Mouse (Mus musculus) cerebellum, adult 9-10 months (tissue): ENCODE results near the gene Ugt1a5.
A peak's percentile ranks its signal among the peaks of the same experiment; 100 is the strongest.
"Not testable (repeated sequence)": the region's sequence is repeated elsewhere in the genome, so short reads cannot be mapped to it uniquely, and the experiment has no call there.

ENCODE experiments used
- DNase-seq: peaks from one replicate; pipeline ENCODE4 v3.0.0; 2022

Ugt1a5 gene

DNA sequence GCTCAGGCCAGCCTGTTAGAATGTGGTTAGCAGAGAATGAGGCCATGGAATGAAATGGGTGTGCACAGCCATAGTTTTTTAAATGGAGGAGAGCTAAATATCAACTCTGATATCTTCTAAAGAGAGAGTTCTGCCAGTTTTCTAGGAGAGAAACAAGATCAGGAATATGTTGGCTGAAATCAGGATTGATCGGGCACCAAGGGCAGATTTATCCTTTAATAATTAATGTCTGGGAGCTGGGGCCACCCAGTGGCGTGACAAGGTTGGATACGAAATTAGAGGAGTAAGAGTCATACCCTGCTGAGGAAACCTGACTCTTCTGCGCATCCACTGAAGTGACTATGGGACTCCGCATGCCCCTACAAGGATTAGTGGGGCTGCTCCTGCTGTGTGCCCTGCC is at the start of gene Ugt1a5:
Ugt1a5 (plus strand) TSS at position 302 of the 400 bp plus-strand sequence.
- DNase-seq: no peak

DNA sequence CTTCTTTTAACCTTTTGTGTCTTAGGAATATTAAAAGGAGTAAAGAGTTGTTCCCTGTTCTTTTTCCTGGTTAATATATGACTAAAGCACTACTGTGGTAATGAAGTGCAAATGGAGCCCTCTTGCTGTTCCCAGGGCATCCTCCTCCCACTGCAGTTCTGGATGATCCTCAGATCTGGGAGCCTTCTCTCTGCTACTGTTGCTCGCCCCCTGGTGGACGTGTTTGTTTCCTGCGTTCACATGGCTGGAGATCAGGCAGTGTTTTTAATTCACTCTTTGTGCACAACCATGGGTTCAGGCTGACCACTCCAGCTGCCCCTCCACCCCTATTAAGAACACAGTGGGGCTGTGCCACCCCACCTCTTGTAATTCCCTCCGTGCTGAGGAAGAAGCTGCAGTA is 45.3 kb upstream of the Ugt1a5 start:
- not testable (repeated sequence) for DNase-seq

DNA sequence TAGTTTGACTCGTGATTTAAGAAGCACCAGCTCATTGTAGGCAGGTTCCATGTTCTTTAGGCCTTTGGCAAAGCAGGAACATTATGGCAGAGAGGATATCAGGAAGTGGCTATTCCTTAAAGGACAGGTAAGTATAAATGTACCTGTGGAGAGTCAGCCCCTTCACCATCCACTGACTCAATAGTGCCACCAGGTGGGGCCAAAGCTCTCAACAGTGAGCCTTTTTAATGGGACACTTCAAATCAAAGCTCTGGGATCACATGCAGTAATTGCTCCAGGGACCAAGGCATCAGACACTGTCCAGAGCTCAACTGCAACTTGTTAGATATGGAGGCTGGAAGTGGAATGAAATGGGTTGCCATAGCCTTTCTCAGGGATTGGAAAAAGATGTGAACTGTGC is 44.3 kb upstream of the Ugt1a5 start:
- not testable (repeated sequence) for DNase-seq

DNA sequence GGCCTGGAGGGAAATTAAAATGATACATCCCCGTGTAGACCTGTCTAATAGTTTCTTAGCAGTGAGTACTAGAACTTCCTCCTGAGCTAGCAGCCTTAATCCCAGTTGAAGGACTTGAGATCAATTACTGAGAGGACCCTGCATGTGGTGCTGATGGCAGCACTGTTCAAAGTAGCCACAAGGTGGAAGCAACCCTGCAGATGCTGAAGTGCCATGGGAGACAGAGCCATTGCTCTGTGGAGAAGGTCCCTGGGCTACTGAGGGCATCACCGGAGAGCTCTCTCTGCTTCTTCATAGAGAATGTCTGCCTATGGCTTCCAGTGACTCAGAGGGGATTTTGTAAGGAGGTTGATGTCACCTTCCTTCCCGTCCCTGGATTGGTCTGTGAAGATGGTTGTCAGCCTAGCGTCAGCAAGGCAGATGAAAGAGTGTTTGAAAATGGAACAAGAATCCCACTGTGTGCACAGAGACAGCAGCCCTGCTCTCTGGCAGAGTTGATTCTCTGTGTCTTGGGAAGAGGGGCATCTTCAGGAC is 39.9 kb upstream of the Ugt1a5 start:
- not testable (repeated sequence) for DNase-seq

DNA sequence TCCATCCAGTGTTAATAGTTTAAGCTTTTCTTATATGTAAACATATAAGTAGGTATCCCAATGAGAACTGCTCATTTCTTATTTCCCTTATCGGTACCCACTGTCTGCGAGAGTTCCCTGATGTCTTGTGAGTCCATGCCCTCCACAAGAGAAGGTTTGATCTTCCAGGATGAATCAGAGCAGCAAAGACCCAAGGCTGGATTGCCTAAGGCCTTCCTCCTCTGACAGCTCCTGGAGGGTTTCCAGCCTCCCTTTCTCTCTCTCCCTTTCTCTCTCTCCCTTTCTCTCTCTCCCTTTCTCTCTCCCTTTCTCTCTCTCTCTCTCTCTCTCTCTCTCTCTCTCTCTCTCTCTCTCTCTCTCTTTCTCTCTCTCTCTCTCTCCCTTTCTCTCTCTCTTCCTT is 36.7 kb upstream of the Ugt1a5 start:
- DNase-seq: not testable (repeated sequence)

DNA sequence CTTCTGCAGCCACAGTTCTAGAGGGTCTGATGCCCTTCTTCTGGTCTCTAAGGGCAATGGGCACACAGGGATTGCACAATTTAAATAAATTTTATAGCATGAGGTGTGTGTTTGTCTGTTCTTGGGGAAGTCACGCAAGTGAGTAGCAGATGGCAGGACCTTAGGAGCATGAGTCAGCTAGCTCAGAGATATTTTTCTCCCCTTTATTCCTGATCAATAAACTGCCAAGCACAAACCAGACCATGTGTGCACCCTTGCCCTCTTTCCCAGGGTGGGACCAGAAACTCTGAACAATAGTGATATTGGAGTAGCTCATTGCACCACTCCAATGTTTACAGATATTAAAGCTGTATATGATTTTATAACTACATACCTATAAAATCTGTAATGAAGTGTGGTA is 35.6 kb upstream of the Ugt1a5 start:
- DNase-seq: not testable (repeated sequence)

DNA sequence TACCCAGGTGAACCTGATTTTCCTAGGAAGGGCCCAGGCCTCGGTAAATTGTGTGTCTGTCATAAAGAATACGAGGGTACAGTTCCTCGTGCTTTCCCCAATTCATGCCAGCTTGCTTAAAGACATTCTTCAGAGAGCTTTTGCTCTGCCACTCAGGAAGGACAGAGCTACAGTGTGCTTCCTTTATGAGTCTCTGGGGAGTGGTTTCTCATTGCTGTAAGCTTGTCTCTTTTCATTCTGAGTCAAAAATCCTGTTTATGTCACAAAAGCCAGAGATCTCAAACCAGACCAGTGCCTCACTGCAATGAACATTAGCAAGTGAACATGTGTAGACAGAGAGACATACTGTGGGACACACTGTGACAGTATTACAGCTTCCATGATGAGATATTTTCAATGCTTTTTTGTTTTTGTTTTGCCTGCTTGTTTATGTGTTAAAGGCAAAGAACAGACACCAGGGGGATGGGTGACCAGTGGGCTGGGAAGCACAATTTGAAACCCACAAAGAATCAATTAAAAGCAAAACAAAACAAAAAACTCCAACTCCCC is 31.8 kb upstream of the Ugt1a5 start:
- no peak for DNase-seq

DNA sequence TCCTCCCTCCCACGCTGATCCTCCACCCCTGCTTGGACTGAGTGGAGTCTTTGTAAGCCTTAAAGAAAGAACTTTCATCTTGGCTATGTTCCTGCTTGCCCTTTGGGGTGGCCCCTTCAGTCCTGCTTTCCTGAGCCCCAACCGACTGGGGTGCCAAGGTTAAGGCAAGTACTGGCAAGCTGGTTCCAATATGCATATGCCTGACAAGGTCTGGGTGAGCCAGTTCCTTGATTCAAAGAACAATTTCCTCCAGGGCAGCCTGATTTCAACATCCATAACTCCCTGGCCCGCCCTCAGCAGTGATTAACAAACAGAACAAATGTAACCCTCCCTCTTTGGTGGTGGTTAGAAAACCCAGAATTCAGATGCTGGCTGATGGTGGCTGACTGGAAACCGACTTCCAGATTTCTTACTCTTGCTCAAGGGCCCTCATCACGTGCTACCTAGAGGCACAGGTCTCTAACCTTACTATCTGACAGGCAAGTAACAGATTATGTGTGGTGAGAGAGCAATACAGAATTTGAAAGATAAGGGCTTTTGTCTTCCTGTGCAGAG is 31.3 kb upstream of the Ugt1a5 start, which contains the start of gene Ugt1a6a:
Ugt1a6a (plus strand) TSS at position 353 of the 555 bp plus-strand sequence.
- DNase-seq: not testable (repeated sequence)

DNA sequence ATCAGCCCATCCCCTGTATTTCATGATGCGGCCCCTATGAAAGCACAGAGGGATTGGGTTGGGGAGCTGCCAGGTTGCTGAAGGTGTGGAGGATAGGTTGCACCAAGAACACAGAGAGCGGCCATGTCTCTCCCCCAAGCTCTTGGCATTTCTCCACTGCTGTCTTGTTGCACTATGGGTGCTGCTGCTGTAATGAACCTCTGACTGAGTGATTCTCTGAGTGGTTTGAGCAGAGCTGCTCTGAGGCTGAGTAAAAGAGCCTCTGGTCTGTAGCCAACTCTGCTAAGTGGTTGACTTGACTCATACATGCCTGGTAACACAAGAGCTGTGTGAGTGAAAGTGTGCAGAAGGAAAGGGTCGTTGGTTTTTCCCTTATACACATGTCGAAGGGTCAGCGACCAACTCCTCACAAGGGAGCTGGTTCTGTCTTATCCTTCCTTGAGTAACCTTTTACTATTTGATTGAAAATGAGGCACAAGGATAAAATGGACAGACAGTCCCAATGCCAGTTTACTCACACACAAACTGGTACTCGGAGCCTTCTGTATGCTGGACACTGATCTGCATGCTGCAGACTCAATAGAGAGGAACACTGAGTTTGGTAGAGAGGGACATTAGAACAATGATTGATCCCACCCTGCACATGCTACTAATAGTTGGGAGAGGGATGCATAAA is 30.4 kb upstream of the Ugt1a5 start:
- DNase-seq: not testable (repeated sequence)

DNA sequence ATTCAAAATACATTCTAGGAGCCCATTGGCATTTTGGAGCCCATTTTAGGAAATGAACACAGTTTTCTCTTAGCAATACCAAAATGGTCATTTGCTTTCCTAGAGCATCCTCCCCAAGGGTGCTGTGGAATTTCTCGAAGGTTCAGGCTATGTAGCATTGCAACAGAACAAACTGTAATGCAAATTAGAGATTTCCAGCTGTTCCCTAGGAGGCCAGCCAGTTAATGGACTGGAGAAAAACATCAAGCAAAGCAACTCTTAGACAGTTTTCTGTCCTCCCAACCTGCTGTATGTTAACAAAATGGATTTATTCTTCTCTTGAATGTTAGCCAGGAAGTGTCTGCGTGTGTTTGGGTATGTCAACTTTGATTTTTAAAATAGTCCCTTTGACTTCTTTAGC is 29.2 kb upstream of the Ugt1a5 start:
- no peak for DNase-seq

DNA sequence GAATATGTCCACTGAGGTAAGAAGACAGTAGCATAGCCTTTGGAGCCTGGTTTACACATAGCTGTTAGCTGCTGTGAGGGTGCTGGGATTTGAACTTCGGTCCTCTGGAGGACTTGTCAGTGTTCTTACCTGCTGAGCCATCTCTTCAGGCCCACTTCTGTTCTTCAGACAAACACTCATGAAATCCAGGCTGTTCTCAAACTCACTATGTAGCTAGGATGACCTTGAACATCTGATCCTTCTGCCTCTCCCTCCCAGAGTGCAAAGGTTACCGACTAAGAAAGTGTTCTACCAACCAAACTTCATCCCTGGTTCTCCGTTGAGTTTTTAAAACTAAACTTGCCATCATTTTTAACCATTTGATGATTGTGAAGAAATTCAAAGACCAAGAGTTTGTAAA is 28.5 kb upstream of the Ugt1a5 start:
- no peak for DNase-seq

DNA sequence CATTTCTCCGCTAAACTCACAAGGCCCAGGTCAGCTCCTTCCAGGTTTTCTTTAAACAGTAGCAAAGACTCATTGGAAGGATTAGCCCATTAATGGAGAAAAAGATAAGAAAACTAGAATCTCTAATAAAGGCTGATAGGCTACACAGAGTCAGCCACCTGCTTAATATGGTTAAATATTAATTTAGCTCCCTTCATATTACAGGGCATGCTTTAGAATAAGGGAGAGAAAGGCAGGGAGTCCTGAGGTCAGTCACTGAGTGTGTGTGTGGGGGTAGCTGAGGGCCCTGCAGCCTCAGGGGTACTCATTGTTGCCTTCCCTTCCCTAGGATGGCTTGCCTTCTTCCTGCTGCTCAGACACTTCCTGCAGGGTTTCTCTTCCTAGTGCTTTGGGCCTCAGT is 27.7 kb upstream of the Ugt1a5 start:
- DNase-seq: no peak

DNA sequence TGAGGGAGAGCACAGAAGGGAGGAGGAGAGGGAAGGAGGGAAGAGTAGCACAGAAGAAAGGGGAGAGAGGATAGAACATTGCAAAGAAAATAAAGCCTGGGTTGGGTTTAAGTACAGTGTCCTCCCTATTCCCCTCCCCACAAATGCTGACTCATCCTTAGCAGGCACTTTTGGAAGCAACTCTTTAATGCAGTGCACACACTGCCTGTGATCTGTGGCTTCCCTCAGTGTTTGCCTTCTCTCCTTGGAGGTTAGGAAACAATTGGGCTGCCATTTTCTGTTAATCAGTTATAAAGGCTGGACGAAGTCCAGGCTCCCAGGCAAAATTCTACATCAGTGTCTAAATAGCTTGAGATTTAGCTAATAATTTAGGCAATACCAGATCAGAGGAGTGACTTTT is 25.3 kb upstream of the Ugt1a5 start:
- not testable (repeated sequence) for DNase-seq

DNA sequence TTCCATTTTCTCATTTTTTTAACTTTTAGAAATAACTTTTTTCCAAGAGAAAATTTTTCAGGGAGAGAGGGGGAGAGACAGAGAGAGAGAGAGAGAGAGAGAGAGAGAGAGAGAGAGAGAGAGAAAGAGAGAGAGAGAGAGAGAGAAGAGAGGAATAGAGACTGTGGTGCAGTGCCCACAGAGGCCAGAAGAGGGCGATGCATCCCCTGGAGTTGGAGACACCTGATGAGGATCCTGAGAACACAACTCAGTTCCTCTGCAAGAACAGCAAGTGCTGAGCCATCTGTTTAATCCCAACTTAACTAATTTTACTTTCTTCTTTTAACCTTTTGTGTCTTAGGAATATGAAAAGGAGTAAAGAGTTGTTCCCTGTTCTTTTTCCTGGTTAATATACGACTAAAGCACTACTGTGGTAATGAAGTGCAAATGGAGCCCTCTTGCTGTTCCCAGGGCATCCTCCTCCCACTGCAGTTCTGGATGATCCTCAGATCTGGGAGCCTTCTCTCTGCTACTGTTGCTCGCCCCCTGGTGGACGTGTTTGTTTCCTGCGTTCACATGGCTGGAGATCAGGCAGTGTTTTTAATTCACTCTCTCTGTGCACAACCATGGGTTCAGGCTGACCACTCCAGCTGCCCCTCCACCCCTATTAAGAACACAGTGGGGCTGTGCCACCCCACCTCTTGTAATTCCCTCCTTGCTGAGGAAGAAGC is 21.7 kb upstream of the Ugt1a5 start:
- peak; percentile 53 for DNase-seq

DNA sequence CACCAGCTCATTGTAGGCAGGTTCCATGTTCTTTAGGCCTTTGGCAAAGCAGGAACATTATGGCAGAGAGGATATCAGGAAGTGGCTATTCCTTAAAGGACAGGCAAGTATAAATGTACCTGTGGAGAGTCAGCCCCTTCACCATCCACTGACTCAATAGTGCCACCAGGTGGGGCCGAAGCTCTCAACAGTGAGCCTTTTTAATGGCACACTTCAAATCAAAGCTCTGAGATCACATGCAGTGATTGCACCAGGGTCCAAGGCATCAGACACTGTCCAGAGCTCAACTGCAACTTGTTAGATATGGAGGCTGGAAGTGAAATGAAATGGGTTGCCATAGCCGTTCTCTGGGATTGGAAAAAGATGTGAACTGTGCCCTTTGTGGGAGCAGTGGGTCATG is 20.5 kb upstream of the Ugt1a5 start:
- DNase-seq: not testable (repeated sequence)

DNA sequence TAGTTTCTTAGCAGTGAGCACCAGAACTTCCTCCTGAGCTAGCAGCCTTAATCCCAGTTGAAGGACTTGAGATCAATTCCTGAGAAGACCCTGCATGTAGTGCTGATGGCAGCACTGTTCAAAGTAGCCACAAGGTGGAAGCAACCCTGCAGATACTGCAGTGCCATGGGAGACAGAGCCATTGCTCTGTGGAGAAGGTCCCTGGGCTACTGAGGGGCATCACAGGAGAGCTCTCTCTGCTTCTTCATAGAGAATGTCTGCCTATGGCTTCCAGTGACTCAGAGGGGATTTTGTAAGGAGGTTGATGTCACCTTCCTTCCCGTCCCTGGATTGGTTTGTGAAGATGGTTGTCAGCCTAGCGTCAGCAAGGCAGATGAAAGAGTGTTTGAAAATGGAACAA is 15.7 kb upstream of the Ugt1a5 start:
- not testable (repeated sequence) for DNase-seq

DNA sequence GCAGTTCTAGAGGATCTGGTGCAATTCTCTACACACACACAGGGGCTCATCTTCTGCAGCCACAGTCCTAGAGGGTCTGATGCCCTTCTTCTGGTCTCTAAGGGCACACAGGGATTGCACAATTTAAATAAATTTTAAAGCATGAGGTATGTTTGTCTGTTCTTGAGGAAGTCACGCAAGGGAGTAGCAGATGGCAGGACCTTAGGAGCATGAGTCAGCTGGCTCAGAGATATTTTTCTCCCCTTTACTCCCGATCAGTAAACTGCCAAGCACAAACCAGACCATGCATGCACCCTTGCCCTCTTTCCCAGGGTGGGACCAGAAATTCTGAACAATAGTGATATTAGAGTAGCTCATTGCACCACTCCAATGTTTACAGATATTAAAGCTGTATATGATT is 7.4 kb upstream of the Ugt1a5 start:
- peak; percentile 14 for DNase-seq

DNA sequence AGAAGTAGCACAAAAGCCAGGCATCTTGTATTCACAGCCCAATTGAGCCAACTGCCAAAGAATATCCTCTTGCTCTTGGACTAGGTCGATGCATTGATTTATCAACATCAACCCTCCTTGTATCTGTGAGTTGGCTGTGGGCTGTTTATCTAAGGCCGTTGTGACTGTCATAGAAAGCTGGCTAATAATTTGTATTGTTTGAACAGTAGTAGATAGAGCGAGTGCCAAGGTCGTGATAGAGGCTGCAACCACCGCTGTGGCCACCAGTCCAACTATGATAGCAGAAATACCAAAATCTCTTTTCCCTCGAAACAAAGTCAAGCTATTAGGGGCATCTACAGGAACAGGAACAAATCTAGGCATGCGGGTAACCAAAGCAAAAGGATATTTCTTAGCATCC is 6.4 kb downstream of the Ugt1a5 start:
- DNase-seq: not testable (repeated sequence)

DNA sequence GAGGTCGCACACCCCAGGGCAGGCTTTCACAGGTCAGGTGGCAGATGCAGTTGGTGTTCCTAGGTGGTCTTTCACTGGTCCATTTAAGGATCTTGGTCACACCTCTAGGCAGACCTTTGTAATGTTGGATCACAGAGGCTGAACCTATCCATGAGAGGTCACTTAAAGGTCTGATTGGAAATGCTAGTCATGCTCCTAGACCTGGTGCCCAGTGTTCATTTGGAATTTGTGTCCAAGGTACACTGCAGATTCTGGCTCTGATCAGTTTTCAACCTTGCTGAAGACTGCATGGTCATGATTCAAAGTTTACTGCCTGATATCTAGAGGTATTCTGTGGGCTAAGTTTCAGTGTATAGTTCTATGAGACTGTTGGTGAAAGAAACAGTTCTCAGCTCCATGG is 13.8 kb downstream of the Ugt1a5 start:
- DNase-seq: no peak

DNA sequence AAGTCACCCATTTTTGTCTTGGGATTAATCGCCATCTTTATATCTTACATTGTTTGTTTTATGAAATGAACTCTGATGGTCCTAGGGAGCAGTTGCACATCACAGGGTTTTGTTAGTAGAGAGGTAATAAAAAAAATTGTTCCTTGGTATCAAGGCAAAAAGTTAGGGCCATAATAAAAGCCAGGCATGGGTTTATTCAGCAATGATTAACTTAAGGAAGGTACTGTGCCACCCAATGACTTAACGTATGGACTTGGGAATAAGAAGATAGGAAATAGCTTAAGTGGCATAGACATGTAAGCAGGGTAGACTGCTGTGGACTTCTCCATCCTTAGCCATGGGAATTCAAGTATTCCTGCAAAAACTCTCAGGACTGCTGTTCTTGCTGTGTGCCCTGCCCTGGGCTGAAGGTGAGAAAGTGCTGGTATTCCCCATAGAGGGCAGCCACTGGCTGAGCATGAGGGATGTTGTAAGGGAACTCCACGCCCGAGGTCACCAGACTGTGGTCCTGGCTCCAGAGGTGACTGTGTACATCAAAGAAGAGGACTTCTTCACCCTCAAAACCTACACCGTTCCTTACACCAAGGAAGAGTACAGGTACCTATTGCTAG is 20.6 kb downstream of the Ugt1a5 start:
- DNase-seq: no peak

DNA sequence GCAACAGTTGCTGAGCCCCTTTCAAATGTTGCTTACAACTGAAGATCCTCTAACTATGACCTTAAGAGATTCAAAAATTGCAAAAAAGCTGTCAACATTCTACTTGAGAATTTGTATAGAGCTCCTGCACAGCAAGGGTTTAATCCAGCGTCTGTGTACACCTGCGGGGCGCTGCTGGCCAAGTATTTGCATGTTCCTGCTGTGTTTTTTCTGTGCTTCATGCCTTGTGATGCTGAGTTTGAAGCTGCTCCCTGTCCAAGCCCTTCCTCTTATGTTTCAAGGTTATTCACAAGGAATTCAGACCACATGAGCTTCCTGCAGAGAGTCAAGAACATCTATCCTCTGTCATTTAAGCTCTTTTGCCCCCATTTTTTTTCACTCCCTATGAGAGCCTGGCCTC is 26.3 kb downstream of the Ugt1a5 start:
- no peak for DNase-seq

DNA sequence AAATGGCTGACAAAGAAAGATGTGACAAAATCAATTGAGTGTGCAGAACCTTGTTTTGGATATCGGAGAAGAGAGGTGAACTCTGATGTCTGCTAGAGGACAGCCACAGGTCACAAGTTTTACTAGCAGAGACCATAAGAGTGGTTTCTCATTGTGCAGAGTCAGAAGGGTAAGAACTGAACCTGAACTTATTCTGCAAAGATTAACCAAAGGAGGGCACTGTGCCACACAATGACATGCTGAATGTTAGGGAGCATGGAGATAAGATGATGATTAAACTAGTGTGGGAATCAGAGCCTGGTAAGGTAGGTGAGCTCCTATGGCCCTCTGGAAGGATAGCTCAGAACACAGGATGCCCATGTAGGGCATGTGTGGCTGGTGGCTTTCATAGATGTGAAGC is 29.9 kb downstream of the Ugt1a5 start:
- no peak for DNase-seq

DNA sequence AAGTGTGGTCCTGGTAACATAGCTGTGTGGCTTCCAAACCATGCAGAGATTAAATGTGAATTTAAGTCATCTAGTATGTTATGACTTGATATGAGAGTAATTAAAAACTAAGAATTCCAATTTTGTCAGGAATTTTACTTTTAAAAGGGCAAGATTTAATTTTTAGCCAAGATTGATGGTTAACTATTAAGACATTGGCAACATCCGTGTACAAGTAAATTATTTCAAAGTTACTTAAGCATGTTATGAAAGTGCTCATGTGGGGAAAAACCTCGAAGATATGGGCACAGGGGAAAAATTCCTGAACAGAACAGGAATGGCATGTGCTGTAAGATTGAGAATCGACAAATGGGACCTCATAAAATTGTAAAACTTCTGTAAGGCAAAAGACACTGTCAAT is 31.6 kb downstream of the Ugt1a5 start:
- DNase-seq: no peak
